In the genomic region with DNA sequence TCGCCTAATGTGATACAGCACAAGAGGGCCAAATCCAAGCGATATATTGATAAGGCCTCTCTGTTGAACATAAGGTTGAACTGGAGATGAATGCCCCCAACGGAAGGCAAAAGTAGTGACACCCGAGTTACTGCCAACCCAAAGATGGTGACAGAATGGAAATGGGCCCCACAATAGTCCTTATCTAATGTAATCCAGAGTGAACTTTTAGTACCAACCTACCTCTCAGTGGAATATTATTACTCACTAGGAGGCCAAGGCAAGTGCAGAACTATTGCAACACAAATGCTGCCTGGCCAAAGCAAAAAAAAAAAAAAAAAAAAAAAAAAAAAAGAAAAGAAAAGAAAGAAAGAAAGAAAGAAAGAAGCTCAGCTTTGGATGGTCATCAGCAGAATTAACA, we compare ENCODE assay signal across 10 mouse cellular contexts.
"Had no signal": no experiment of that assay in that cellular context is flagged by ENCODE, and none has a peak within 500 bp of the region (broad histone marks: within the 10 kb centered on the region; RNA-seq: fewer than 3 reads in every experiment).

No protein-coding gene starts in this region.

- DNase-seq: kidney, postnatal 25 days; layer of hippocampus, postnatal 36 days; lung, adult 18-20 months; lung, postnatal 36 days; thymus, postnatal 4 days had no signal

- ATAC-seq: midbrain, embryonic 16.5 days had no signal

- H3K4me2 ChIP-seq: limb, embryonic 15.5 days had no signal

- H3K9ac ChIP-seq: limb, embryonic 15.5 days; liver, embryonic 14.5 days had no signal

- H3K4me3 ChIP-seq: limb, embryonic 15.5 days; midbrain, embryonic 10.5 days had no signal

- H3K9me3 ChIP-seq: limb, embryonic 15.5 days; midbrain, embryonic 10.5 days had no signal

- H3K27ac ChIP-seq: limb, embryonic 15.5 days; liver, embryonic 14.5 days; midbrain, embryonic 10.5 days; stomach, postnatal 0 days had no signal

- H3K36me3 ChIP-seq: limb, embryonic 15.5 days; midbrain, embryonic 10.5 days had no signal

- H3K27me3 ChIP-seq: limb, embryonic 15.5 days had no signal
